Mouse (Mus musculus): ENCODE measurements at regions not wholly inside any gene's neighbourhood (a gene's known extent, or its start where the extent isn't known, plus 50 kb on each side); places are given as distances from the start of the nearest gene placed in this dataset.

DNA sequence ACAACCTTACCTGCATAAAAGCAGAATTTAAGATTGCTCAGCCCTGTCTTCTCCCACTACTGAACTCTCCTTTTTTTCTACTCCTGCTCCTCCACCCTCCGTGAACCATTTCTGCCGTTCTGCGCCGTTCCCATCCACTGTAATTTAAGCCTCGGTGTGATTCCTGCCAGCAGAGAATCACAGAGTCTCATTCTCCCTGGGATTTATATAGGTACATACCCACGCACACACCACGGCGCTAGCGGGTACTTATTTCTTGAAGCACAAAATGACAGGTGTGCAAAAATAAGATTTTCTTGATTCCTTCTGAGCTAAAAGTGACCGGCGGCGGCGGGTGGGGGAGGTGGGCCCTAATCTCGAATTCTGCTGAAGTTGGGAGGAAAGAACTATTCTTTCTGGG lies 324.5 kb upstream of the Atp2b1 start:
- TF ChIP-seq CTCF (IDR thresholded peaks at IDR 0.05; ENCODE audit: borderline replicate concordance, insufficient read depth, low read depth, low read length) (no peak), POLR2A (IDR thresholded peaks at IDR 0.05; ENCODE audit: borderline replicate concordance, insufficient read depth, low read length) (no peak)

All from cerebellum, adult 2 months (tissue).